Mouse (Mus musculus) bone marrow, adult 2 months (tissue): ENCODE results near the gene Gm10282. TPM values are rescaled to one million over a fixed set of nuclear protein-coding genes. Genes with fewer than 3 reads are reported as not detected.

Experiments
- H3K27ac ChIP-seq: fragments of 200-500 bp; 2 replicates; pipeline ENCODE4 v1.5.1; 2012; ENCODE audit warnings: low read depth, mild to moderate bottlenecking, control low read depth, inconsistent platforms, low read length; ENCODE audit not compliant: control insufficient read depth, poor library complexity, insufficient read depth
- H3K4me1 ChIP-seq: fragments of 200-500 bp; 2 replicates; pipeline ENCODE4 v1.6.1; 2011; ENCODE audit warnings: low read length; ENCODE audit not compliant: control insufficient read depth, insufficient read depth
- H3K4me3 ChIP-seq: fragments of 200-500 bp; replicated peaks from 2 replicates; pipeline ENCODE3; 2011; ENCODE audit warnings: mild to moderate bottlenecking, low read depth, low read length, control low read depth; ENCODE audit not compliant: control insufficient read depth
- CTCF ChIP-seq: fragments of 200-500 bp; IDR thresholded peaks from 2 replicates; pipeline ENCODE4 v1.5.1; 2011; ENCODE audit warnings: low read length, control low read depth; ENCODE audit not compliant: control insufficient read depth, insufficient read depth
- POLR2A ChIP-seq: fragments of 200-500 bp; IDR thresholded peaks from 2 replicates; pipeline ENCODE4 v1.6.1; 2011; ENCODE audit warnings: low read depth, mild to moderate bottlenecking, control low read depth, low read length, borderline replicate concordance; ENCODE audit not compliant: control insufficient read depth
- WGBS: fragments of 180-500 bp; shearing (Covaris S2); methylation state at CpG from one replicate; pipeline ENCODE4 v1.1.7; 2018; 5-methylcytosine and 5-hydroxymethylcytosine counted together
- polyA plus RNA-seq: library from polyadenylated mRNA; stranded (reverse); fragments of >200 nt; gene quantifications from 2 replicates; pipeline ENCODE4 v1.2.4, GENCODE M21; 2011; ENCODE audit warnings: low replicate concordance; ENCODE audit not compliant: missing spikeins, insufficient read depth, insufficient read length

The Gm10282 gene
- polyA plus RNA-seq, 1 experiment: 1,002 TPM

GRCm38 (mm10) chr8:72279151-72279550 lies 25.9 kb downstream of the Gm10282 start:
- TF ChIP-seq POLR2A: no peak
- peaks cover 3% of the 10 kb centered on the region for H3K4me1 ChIP-seq
- no peak overlapping the region for H3K27ac ChIP-seq
- H3K4me3 ChIP-seq: no peak overlapping the region
- WGBS: 50% methylated on average over 7 of the region's 7 CpGs

DNA sequence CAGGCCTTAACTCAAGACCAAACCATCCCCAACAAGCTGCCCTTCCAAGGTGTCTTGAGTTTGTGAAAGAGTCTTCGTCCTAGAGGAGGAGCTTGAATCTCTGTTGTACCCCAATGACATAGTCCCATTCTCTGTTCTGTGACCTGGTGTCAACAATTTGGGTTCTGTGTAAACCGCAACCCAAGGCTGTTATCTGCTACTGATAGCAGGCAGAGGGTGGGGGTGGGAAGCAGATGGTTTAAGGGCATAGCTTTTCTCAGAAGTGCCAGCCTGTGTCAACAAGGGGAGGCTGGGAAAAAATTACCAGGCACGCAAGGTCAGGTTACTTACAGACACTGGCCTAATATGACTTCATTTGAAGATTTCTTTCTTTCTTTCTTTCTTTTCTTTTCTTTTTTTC lies 27.8 kb downstream of the Gm10282 start:
- H3K4me1 ChIP-seq: peaks cover 8% of the 10 kb centered on the region
- TF ChIP-seq POLR2A: no peak
- no peak for TF ChIP-seq CTCF
- no peak overlapping the region for H3K27ac ChIP-seq
- 50% methylated on average over 3 of the region's 3 CpGs for WGBS
- no peak overlapping the region for H3K4me3 ChIP-seq

DNA sequence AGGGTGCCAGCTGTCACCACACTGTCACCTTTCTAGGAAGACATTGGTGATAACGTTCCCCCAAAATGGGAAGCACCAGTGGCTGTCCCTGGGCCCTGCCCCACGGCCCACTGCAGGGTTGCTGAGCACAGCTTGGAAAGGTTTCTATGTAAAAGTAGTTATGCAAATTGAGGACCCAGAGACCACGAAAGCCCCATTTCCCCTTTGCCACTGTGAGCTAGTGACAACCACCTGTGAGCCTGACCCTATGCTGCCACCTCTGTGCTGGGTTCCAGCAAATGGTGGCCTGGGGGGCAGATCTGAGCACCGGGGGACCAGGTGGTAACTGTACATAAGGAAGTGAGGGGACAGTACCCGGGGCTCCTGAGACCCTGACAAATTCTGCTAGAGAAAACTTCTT lies 31.3 kb downstream of the Gm10282 start:
- H3K4me3 ChIP-seq: no peak overlapping the region
- 7% methylated on average over 5 of the region's 5 CpGs for WGBS
- H3K4me1 ChIP-seq: peaks cover 11% of the 10 kb centered on the region
- TF ChIP-seq POLR2A (peak; percentile 8; the same call in 1 of the 2 replicates), CTCF (no peak)
- H3K27ac ChIP-seq: peak overlapping the region; percentile 86

GRCm38 (mm10) chr8:72273111-72273770 lies 31.8 kb downstream of the Gm10282 start:
- no peak for TF ChIP-seq POLR2A
- no peak for TF ChIP-seq CTCF
- H3K27ac ChIP-seq: peak overlapping the region; percentile 86
- no peak overlapping the region for H3K4me3 ChIP-seq
- peaks cover 10% of the 10 kb centered on the region for H3K4me1 ChIP-seq
- WGBS: 76% methylated on average over 1 of the region's 1 CpGs

DNA sequence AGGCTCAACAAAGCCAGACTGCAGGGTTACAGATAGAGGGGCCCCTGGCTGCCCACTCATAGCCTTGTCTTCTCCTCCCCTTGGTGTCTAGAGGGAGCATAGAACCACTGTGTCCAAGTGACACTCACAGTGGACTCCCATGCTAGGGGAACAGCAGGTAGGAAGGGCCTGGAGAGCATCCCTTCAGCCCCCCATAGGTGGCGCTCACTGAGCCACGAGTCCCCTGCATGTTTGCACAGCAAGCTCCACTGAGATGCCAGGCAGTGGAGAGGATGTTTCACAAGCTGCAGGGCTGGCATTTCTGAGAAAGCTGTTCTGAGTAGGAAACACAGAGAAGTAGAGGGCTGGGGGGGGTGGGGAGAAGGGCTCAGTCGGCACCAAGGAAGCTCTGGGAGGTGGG lies 32.7 kb downstream of the Gm10282 start:
- WGBS: 6% methylated on average over 3 of the region's 3 CpGs
- H3K27ac ChIP-seq: peak overlapping the region; percentile 86
- peaks cover 10% of the 10 kb centered on the region for H3K4me1 ChIP-seq

GRCm38 (mm10) chr8:72271691-72272090 lies 33.4 kb downstream of the Gm10282 start:
- Histone ChIP-seq H3K27ac (peak overlapping the region; percentile 86; the same call in 1 of the 2 replicates), H3K4me1 (peaks cover 11% of the 10 kb centered on the region), H3K4me3 (no peak overlapping the region)
- TF ChIP-seq POLR2A: no peak
- TF ChIP-seq CTCF: no peak
- WGBS: 56% methylated on average over 3 of the region's 3 CpGs

More for the DNA sequence above, 32.7 kb downstream of the Gm10282 start:
- TF ChIP-seq POLR2A (no peak), CTCF (peak; percentile 91)
- H3K4me3 ChIP-seq: no peak overlapping the region

DNA sequence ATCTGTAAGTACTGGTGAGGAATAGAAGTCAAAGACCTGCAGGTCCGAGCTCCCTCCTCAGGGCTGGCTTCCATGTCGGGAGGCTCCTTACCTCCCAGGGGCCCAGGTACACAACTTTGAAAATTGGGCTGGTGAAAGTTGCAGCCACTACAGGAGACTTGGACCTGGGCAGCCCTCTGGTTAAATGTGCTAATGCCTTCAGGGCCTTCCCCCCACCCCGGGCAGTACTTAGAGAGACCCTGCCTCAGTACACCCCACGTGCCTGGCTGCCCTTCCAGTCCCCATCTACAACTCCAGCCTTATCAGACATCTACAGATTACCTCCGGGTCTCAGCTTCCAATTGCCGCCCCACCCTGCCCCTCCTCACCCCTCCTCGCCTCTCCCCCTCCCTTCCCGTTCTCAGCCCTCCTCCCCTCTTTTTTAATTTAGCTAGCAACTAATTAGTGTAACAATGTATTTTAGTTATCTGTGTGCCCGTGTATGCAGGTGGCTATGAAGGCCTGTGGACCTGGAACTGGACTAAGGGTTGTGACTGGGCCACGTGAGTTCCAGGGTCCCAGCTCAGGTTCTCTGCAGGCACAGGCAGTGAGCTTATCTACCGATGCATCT lies 33.9 kb downstream of the Gm10282 start:
- WGBS: 64% methylated on average over 11 of the region's 11 CpGs
- no peak overlapping the region for H3K4me3 ChIP-seq
- peak overlapping the region; percentile 86 for H3K27ac ChIP-seq
- H3K4me1 ChIP-seq: peaks cover 11% of the 10 kb centered on the region
- TF ChIP-seq CTCF (no peak), POLR2A (no peak)

DNA sequence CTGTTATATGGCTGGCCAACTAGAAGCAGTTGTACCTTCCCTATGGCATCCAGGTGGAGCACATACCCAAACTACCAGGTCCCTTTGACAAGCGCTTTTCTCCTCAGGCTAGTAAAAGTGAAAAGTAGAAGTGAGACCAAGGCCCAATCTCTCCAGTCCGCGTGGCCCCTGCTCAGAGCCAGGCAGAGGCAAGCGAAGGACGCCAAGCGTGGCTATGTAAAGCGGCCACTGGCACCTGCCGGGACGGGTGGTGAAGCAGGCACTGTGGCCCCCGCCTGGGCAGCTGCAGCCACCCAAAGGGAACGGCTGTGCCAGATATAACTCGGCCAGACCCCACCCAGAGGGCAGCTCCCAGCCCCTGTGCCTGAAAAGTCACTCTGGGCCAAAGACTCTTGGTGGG lies 34.5 kb downstream of the Gm10282 start:
- TF ChIP-seq CTCF: no peak

DNA sequence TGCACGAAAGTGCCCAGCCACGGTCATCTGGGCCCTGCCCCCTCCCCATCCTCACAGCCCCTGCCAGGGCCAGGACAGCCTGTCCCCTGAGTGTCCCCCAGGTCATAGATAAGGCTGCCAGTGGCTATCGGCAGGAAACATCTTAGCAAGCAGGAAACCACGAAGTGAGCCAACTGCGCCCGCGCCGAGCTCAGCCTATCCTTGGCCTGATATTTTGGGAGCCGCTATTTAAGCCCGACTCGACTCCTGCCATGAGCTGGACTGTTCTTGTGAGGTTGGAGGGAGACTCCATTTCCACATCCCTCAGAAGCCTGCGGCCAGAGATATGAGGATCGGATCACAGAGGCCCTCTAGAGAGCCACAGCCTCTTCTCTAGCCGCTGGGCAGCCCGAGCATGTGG lies 36.7 kb downstream of the Gm10282 start:
- Histone ChIP-seq H3K4me1 (peaks cover 9% of the 10 kb centered on the region), H3K27ac (peak overlapping the region; percentile 76), H3K4me3 (no peak overlapping the region)
- TF ChIP-seq CTCF: no peak
- peak; percentile 27; the same call in 1 of the 2 replicates for TF ChIP-seq POLR2A
- 1% methylated on average over 15 of the region's 15 CpGs for WGBS

More for the DNA sequence above, 34.5 kb downstream of the Gm10282 start:
- peaks cover 11% of the 10 kb centered on the region for H3K4me1 ChIP-seq
- 63% methylated on average over 12 of the region's 12 CpGs for WGBS
- no peak overlapping the region for H3K4me3 ChIP-seq
- H3K27ac ChIP-seq: peak overlapping the region; percentile 78
